Comparison of ENCODE assay signal across 13 mouse cellular contexts in the genomic region with DNA sequence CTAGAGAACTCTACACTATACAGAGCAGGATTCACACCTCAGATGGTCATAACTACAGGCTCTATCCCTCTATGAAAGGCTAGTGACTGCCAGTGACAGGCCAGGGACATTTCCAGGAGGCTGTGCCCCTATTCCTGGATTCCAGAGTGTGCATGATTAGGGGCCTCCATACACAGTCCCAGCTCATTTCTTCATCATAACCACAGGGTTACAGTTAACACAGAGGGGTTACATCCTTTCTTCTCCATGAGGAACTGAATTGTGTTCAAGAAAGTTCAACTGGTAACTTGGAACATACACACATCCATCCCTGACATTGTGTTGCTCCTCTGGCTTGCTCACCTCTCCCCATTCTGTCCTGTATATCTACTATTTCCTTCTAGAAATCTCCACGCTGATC. TPM values are rescaled to one million over a fixed set of nuclear protein-coding genes. Genes with fewer than 3 reads are reported as not detected.
"Had no signal": no experiment of that assay in that cellular context is flagged by ENCODE, and none has a peak within 500 bp of the region (broad histone marks: within the 10 kb centered on the region; RNA-seq: fewer than 3 reads in every experiment).

No protein-coding gene starts in this region.

- DNase-seq: retina, postnatal 1 day; right cerebral cortex, adult 18-20 months; right cerebral cortex, postnatal 14 days; right cerebral cortex, postnatal 25 days; right cerebral cortex, postnatal 4 days; spleen, adult 18-20 months; thymus, adult 18-20 months; thymus, adult 2 months; thymus, postnatal 14 days; thymus, postnatal 25 days; thymus, postnatal 36 days; thymus, postnatal 4 days had no signal

RNA-seq across cellular contexts. Expression of gene Mepe, which starts 51.8 kb away (rescaled TPM):
- total RNA-seq: neutrophil, adult 5-6 weeks had no signal
